Mouse (Mus musculus): ENCODE results near the gene Cenpx. TPM values are rescaled to one million over a fixed set of nuclear protein-coding genes. Genes with fewer than 3 reads are reported as not detected.
"Not testable (repeated sequence)": the region's sequence is repeated elsewhere in the genome, so short reads cannot be mapped to it uniquely, and the experiment has no call there.

Gene Cenpx
- polyA plus RNA-seq (2014; fragmentation: Nextera tagmentation; extraction: Ambion mirVana): 118 and 124 TPM in 2 replicates

- Histone ChIP-seq H3K4me3 (ENCODE audit: low read depth, low read length) (peak within 1 kb of the TSS; percentile 53), H3K9ac (replicated peaks; ENCODE audit: low read length) (peak within 1 kb of the TSS; percentile 68), H3K27ac (replicated peaks; ENCODE audit: low read depth, low read length) (no peak within 1 kb of the TSS), H3K36me3 (replicated peaks; ENCODE audit: control insufficient read depth, insufficient read depth, low read depth, low read length) (no peaks in the 10 kb centered on the region; the same call in none of the 2 replicates), H3K9me3 (replicated peaks; ENCODE audit: control insufficient read depth, low read length) (no peaks in the 10 kb centered on the region), H3K4me2 (ENCODE audit: low read depth, low read length) (peak within 1 kb of the TSS; percentile 97), H3K27me3 (ENCODE audit: control insufficient read depth, insufficient read depth, low read length) (no peaks in the 10 kb centered on the region), H3K4me1 (ENCODE audit: control insufficient read depth, insufficient read depth, low read length) (peaks cover 5% of the 10 kb centered on the region; the same call in 1 of the 2 replicates)
- DNase-seq (ENCODE audit: low spot score): peak; percentile 100
- 3% methylated on average over 53 of the region's 53 CpGs for WGBS
- ATAC-seq (replicated peaks; ENCODE audit: insufficient number of reproducible peaks, low FRiP score, low TSS enrichment, low read depth): peak; percentile 93
Measured at GRCm38 (mm10) chr11:120713580-120714518, at the start of gene Cenpx, which contains the start of gene Lrrc45. Cenpx (minus strand) TSS chr11:120713738. Lrrc45 (plus strand) TSS chr11:120713925.

- H3K9ac ChIP-seq (replicated peaks; ENCODE audit: low read length); H3K4me3 ChIP-seq (ENCODE audit: low read depth, low read length): not testable (repeated sequence)
- WGBS: 17% methylated on average over 11 of the region's 14 CpGs
Measured at GRCm38 (mm10) chr11:120762672-120763041, 49.1 kb upstream of the Cenpx start, which contains the start of gene Hmga1b. Hmga1b (plus strand) TSS chr11:120762794.

DNA sequence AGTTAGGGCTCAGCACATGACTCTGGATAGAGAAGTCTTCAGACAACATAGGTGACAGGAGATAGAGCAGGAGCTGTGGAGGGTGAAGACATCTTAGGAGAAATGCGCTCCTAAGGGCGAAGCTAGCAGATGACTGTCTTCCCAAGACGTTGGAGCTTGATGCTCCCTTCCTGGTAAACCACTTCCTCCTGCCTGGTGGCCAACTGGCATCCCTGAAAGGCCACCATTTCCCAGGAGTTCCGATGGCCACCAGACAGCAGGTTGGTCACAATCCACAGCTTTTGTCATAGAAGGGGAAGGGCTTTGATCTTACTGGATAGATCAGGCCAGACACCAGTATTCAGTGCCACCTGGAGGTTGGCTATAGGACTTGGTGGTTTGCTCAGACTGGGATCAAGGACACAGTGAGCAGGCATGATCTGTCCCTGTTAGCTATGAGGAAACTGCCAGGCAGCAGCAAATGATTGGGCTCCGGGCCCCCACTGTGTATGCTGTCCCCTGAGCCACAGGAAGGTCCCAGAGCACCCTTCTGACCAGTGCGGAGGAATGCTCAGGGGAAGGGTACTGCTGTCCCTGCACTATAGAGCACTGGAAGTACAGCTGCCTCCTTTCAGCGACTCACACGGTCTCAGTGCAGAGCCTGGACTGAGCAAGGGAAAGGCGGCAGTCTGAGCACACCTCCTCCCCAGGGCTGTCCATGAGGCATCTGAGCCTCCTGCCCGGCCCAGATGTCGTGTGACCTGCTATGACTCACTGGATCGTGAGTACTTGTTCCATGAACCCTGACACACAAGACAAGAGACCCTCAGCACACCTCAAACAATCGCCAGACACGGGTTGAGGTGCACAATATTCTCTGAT is 48.5 kb upstream of the Cenpx start:
- no peak overlapping the region for H3K9ac ChIP-seq (replicated peaks; ENCODE audit: low read length)
- ATAC-seq (replicated peaks; ENCODE audit: insufficient number of reproducible peaks, low FRiP score, low TSS enrichment, low read depth) (no peak), DNase-seq (ENCODE audit: low spot score) (no peak)
- H3K4me1 ChIP-seq (ENCODE audit: control insufficient read depth, insufficient read depth, low read length): no peaks in the 10 kb centered on the region
- WGBS: 68% methylated on average over 14 of the region's 14 CpGs
- no peak overlapping the region for H3K4me3 ChIP-seq (ENCODE audit: low read depth, low read length)
- no peak overlapping the region for H3K27ac ChIP-seq (replicated peaks; ENCODE audit: low read depth, low read length)
- H3K36me3 ChIP-seq (replicated peaks; ENCODE audit: control insufficient read depth, insufficient read depth, low read depth, low read length): no peaks in the 10 kb centered on the region
- H3K9me3 ChIP-seq (replicated peaks; ENCODE audit: control insufficient read depth, low read length): peaks cover 4% of the 10 kb centered on the region
- 0 out of 2 replicates have a peak, but pooled peaks cover 3% of the 10 kb centered on the region for H3K27me3 ChIP-seq (ENCODE audit: control insufficient read depth, insufficient read depth, low read length)
- H3K4me2 ChIP-seq (ENCODE audit: low read depth, low read length): no peak overlapping the region

More at GRCm38 (mm10) chr11:120762672-120763041, 49.1 kb upstream of the Cenpx start, which contains the start of gene Hmga1b:
- H3K36me3 ChIP-seq (replicated peaks; ENCODE audit: control insufficient read depth, insufficient read depth, low read depth, low read length); H3K4me1 ChIP-seq (ENCODE audit: control insufficient read depth, insufficient read depth, low read length); ATAC-seq (replicated peaks; ENCODE audit: insufficient number of reproducible peaks, low FRiP score, low TSS enrichment, low read depth); H3K9me3 ChIP-seq (replicated peaks; ENCODE audit: control insufficient read depth, low read length); H3K27ac ChIP-seq (replicated peaks; ENCODE audit: low read depth, low read length); DNase-seq (ENCODE audit: low spot score); H3K27me3 ChIP-seq (ENCODE audit: control insufficient read depth, insufficient read depth, low read length); H3K4me2 ChIP-seq (ENCODE audit: low read depth, low read length): not testable (repeated sequence)

GRCm38 (mm10) chr11:120760236-120760635 is 46.7 kb upstream of the Cenpx start:
- H3K36me3 ChIP-seq (replicated peaks; ENCODE audit: control insufficient read depth, insufficient read depth, low read depth, low read length): no peaks in the 10 kb centered on the region
- ATAC-seq (replicated peaks; ENCODE audit: insufficient number of reproducible peaks, low FRiP score, low TSS enrichment, low read depth) (no peak), DNase-seq (ENCODE audit: low spot score) (no peak)
- no peak overlapping the region for H3K4me2 ChIP-seq (ENCODE audit: low read depth, low read length)
- H3K27me3 ChIP-seq (ENCODE audit: control insufficient read depth, insufficient read depth, low read length): 0 out of 2 replicates have a peak, but pooled peaks cover 3% of the 10 kb centered on the region
- H3K9me3 ChIP-seq (replicated peaks; ENCODE audit: control insufficient read depth, low read length): peaks cover 4% of the 10 kb centered on the region
- H3K4me1 ChIP-seq (ENCODE audit: control insufficient read depth, insufficient read depth, low read length): no peaks in the 10 kb centered on the region
- no peak overlapping the region for H3K9ac ChIP-seq (replicated peaks; ENCODE audit: low read length)
- H3K27ac ChIP-seq (replicated peaks; ENCODE audit: low read depth, low read length): no peak overlapping the region
- H3K4me3 ChIP-seq (ENCODE audit: low read depth, low read length): no peak overlapping the region
- WGBS: 86% methylated on average over 9 of the region's 9 CpGs

- DNase-seq (ENCODE audit: low spot score) (no peak), ATAC-seq (replicated peaks; ENCODE audit: insufficient number of reproducible peaks, low FRiP score, low TSS enrichment, low read depth) (no peak)
- Histone ChIP-seq H3K4me1 (ENCODE audit: control insufficient read depth, insufficient read depth, low read length) (no peaks in the 10 kb centered on the region), H3K27me3 (ENCODE audit: control insufficient read depth, insufficient read depth, low read length) (no peaks in the 10 kb centered on the region), H3K36me3 (replicated peaks; ENCODE audit: control insufficient read depth, insufficient read depth, low read depth, low read length) (no peaks in the 10 kb centered on the region), H3K4me3 (ENCODE audit: low read depth, low read length) (no peak overlapping the region), H3K4me2 (ENCODE audit: low read depth, low read length) (no peak overlapping the region), H3K9ac (replicated peaks; ENCODE audit: low read length) (no peak overlapping the region), H3K9me3 (replicated peaks; ENCODE audit: control insufficient read depth, low read length) (no peaks in the 10 kb centered on the region), H3K27ac (replicated peaks; ENCODE audit: low read depth, low read length) (no peak overlapping the region)
- whole genome bisulfite sequencing: 76% methylated on average over 4 of the region's 4 CpGs
Measured at GRCm38 (mm10) chr11:120751606-120752005, 38.1 kb upstream of the Cenpx start.

DNA sequence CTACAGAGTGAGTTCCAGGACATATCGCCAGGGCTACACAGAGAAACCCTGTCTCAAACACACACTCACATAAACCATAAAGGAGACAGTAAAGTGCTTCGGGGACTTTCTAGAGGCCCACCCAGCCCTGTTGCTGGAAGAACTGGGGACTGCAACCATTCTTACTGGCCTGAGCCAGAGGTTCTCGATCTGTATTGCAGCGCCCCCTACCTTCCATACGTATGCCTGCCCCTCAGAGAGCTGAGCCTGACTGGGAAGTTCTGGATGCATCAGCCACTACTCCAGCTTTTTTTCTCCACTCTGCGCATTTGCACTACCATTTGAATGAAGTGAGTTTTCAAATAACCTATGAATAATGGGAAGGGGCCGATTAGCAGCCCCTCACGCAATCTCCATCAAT is 35.9 kb upstream of the Cenpx start:
- H3K4me3 ChIP-seq (ENCODE audit: low read depth, low read length): no peak overlapping the region
- no peak overlapping the region for H3K4me2 ChIP-seq (ENCODE audit: low read depth, low read length)
- H3K4me1 ChIP-seq (ENCODE audit: control insufficient read depth, insufficient read depth, low read length): no peaks in the 10 kb centered on the region
- no peaks in the 10 kb centered on the region for H3K9me3 ChIP-seq (replicated peaks; ENCODE audit: control insufficient read depth, low read length)
- H3K27ac ChIP-seq (replicated peaks; ENCODE audit: low read depth, low read length): no peak overlapping the region
- ATAC-seq (replicated peaks; ENCODE audit: insufficient number of reproducible peaks, low FRiP score, low TSS enrichment, low read depth): no peak
- DNase-seq (ENCODE audit: low spot score): no peak
- H3K36me3 ChIP-seq (replicated peaks; ENCODE audit: control insufficient read depth, insufficient read depth, low read depth, low read length): no peaks in the 10 kb centered on the region
- WGBS: 58% methylated on average over 8 of the region's 8 CpGs
- no peak overlapping the region for H3K9ac ChIP-seq (replicated peaks; ENCODE audit: low read length)
- H3K27me3 ChIP-seq (ENCODE audit: control insufficient read depth, insufficient read depth, low read length): no peaks in the 10 kb centered on the region

- no peaks in the 10 kb centered on the region for H3K36me3 ChIP-seq (replicated peaks; ENCODE audit: control insufficient read depth, insufficient read depth, low read depth, low read length)
- no peak for DNase-seq (ENCODE audit: low spot score)
- no peak overlapping the region for H3K27ac ChIP-seq (replicated peaks; ENCODE audit: low read depth, low read length)
- H3K27me3 ChIP-seq (ENCODE audit: control insufficient read depth, insufficient read depth, low read length): no peaks in the 10 kb centered on the region
- no peak overlapping the region for H3K4me2 ChIP-seq (ENCODE audit: low read depth, low read length)
- 75% methylated on average over 4 of the region's 4 CpGs for WGBS
- no peaks in the 10 kb centered on the region for H3K4me1 ChIP-seq (ENCODE audit: control insufficient read depth, insufficient read depth, low read length)
- no peak for ATAC-seq (replicated peaks; ENCODE audit: insufficient number of reproducible peaks, low FRiP score, low TSS enrichment, low read depth)
- H3K9me3 ChIP-seq (replicated peaks; ENCODE audit: control insufficient read depth, low read length): no peaks in the 10 kb centered on the region
- no peak overlapping the region for H3K9ac ChIP-seq (replicated peaks; ENCODE audit: low read length)
- no peak overlapping the region for H3K4me3 ChIP-seq (ENCODE audit: low read depth, low read length)
Measured at GRCm38 (mm10) chr11:120747974-120748373, 34.4 kb upstream of the Cenpx start.

All from embryonic facial prominence, embryonic 11.5 days (tissue).